Mouse (Mus musculus) bone marrow macrophage, adult 2 months (primary cell): ENCODE results near the gene Tmem95.

ENCODE experiments used
- CTCF ChIP-seq: IDR thresholded peaks from 2 replicates; pipeline ENCODE4 v1.5.1; 2012; ENCODE audit warnings: low read depth, mild to moderate bottlenecking, low read length, moderate library complexity
- POLR2A ChIP-seq: IDR thresholded peaks from 2 replicates; pipeline ENCODE4 v1.6.1; 2012; ENCODE audit warnings: mild to moderate bottlenecking, low read depth, low read length, borderline replicate concordance

DNA sequence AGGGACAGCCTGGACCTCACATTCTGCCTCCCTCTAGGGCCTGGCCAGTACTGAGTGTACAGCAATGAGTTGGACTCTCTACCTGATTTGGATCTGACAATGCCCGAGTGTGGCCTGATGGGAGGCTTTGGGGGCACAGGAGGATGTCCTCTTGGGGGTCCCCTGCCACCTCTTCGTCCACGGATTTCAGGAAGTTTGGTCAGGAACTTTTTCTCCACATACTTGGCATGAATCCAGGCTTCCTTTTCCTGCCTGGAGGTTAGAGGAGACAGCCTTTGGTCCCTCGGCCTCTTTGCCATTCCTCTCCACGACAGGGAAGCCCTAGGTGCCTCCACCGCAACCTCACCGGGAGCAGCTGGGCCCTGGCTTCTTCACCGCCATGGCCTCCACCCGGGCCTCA, 6.4 kb upstream of the Tmem95 start:
- no peak for TF ChIP-seq CTCF
- TF ChIP-seq POLR2A, result no peak
